Mouse (Mus musculus): ENCODE measurements around the gene Ptbp1. TPM values are rescaled to one million over a fixed set of nuclear protein-coding genes. Genes with fewer than 3 reads are reported as not detected.
A peak's percentile ranks its signal among the peaks of the same experiment; 100 is the strongest.

Gene Ptbp1
- polyA plus RNA-seq, 1 experiment from 2014 or later, result 116 TPM

DNA sequence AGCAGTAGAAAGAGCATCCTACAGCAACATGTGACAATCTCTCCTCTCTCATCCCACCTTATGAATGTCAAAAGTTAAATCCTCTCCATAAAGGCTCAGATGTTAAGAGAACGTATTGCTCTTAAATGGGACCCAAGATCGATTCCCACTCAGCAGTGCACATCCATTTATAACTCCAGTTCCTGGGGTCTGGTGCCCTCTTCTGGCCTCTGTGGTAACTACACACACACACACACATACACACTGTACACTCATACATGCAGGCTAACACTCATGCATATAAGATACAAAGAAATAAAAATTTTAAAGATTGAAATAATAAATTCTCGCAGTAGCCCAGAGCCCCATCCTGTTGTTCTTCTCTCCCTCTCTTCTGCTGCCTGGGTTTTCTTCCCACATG is 17.3 kb upstream of the Ptbp1 start:
- no peak overlapping the region for H3K4me3 ChIP-seq (replicated peaks)
- no peaks in the 10 kb centered on the region for H3K27me3 ChIP-seq
- WGBS, result 99% methylated on average over 3 of the region's 3 CpGs
- no peak overlapping the region for H3K9ac ChIP-seq (replicated peaks)
- H3K36me3 ChIP-seq, result no peaks in the 10 kb centered on the region
- H3K9me3 ChIP-seq, result no peaks in the 10 kb centered on the region
- peaks cover 14% of the 10 kb centered on the region for H3K4me1 ChIP-seq (replicated peaks)
- H3K27ac ChIP-seq, result no peak overlapping the region
- H3K4me2 ChIP-seq (replicated peaks), result no peak overlapping the region
- no peak for ATAC-seq

DNA sequence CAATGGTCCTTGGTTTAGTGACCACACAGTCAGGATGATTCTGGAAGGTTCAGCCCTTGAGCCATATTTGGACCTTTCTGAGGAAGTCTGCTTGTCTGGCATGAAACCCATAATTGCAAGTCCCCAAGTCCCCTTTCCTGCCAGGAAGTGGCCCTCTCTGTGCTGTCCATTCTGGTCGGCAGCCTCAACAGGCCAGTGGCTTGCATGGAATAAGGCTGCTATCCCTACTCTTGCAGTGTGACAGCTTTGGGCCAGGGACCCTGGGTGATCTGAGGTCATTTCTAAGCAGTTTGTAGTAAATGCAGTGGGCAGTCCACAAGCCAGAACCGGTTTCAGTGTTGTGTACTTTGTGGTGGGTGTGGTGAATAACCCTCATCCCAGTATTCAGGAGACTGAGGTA is 16.1 kb upstream of the Ptbp1 start:
- H3K27ac ChIP-seq, result no peak overlapping the region
- no peak for ATAC-seq
- no peak overlapping the region for H3K4me2 ChIP-seq (replicated peaks)
- no peaks in the 10 kb centered on the region for H3K9me3 ChIP-seq
- WGBS, result 71% methylated on average over 2 of the region's 2 CpGs
- no peaks in the 10 kb centered on the region for H3K27me3 ChIP-seq
- H3K4me3 ChIP-seq (replicated peaks), result no peak overlapping the region
- no peak overlapping the region for H3K9ac ChIP-seq (replicated peaks)
- peaks cover 19% of the 10 kb centered on the region for H3K4me1 ChIP-seq (replicated peaks)
- H3K36me3 ChIP-seq, result no peaks in the 10 kb centered on the region

DNA sequence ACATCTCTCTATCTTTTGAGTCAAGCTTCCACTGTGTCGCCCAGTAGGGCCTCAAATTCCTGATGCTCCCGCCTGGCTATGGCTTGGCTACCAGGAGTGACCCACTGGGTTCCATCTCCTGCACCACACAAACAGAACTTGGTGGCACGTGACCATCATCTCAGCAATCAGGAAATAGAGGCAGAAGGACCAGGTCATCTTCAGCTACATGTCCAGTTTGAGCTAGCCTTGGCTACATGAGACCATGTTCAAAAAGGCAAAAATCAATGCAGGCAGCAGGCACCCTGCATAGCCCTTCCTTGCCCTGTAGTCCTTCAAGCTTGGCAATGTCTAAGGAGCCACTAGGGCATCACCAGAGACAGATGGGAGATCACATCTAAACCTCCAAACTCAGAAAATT is 14.1 kb upstream of the Ptbp1 start:
- 0 out of 2 replicates have a peak, but pooled peaks have one; percentile 6 for ATAC-seq

DNA sequence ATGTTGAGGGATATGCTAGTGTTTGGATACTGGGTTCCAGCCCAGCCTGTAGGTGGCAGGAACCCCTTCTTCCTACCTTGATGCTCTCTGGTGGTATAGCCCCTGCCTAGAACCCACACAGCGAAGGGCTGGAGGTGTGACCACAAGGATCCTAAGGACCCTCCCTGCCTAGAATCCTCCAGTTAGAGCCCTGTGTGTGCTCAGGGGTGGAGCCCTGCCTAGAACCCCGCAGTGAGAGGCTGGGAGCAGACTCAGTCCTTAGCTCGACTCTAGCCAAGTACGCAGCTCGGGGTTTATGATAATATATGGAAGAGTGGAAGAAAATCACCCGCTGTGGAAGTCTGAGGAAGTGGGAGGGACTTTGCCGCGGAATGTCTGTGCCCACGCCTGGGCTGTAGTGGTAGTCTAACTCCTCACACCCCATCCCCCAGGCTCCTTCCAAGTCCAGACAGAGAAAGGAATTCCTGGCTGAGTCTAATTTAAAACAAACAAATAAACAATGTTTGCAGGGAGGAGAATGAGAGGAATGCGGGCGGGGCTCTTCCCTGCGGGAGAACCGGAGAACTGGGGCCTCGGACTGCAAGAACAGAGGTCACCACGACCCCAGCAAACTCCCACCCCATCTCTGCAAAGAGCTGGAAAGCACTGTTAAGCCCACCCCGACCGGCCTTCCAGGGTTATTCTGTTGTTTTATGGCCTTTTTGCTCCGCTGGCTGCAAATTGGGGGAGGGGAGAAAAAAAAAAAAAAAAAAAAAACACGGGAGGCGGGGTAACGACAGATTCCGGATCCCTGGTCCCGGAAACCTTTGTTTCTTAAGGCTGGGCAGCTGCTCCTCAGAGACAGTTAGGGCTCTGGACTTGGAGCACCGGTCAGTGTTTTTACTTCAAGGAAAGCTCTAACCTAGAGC is 13.3 kb upstream of the Ptbp1 start:
- peak; percentile 83 for ATAC-seq
- H3K9me3 ChIP-seq, result no peaks in the 10 kb centered on the region
- peak overlapping the region; percentile 25 for H3K4me3 ChIP-seq (replicated peaks)
- peak overlapping the region; percentile 50 for H3K9ac ChIP-seq (replicated peaks)
- H3K36me3 ChIP-seq, result no peaks in the 10 kb centered on the region
- H3K27ac ChIP-seq, result peak overlapping the region; percentile 52
- peak overlapping the region; percentile 50 for H3K4me2 ChIP-seq (replicated peaks)
- peaks cover 26% of the 10 kb centered on the region for H3K4me1 ChIP-seq (replicated peaks)
- WGBS, result 1% methylated on average over 24 of the region's 24 CpGs
- H3K27me3 ChIP-seq, result no peaks in the 10 kb centered on the region

More for the DNA sequence above, 14.1 kb upstream of the Ptbp1 start:
- no peaks in the 10 kb centered on the region for H3K36me3 ChIP-seq
- 0 out of 2 replicates have a peak overlapping the region, but pooled peaks have one; percentile 50 for H3K9ac ChIP-seq (replicated peaks)
- 93% methylated on average over 3 of the region's 3 CpGs for WGBS
- peaks cover 26% of the 10 kb centered on the region for H3K4me1 ChIP-seq (replicated peaks)
- no peak overlapping the region for H3K4me3 ChIP-seq (replicated peaks)
- no peaks in the 10 kb centered on the region for H3K27me3 ChIP-seq
- no peaks in the 10 kb centered on the region for H3K9me3 ChIP-seq
- 0 out of 2 replicates have a peak overlapping the region, but pooled peaks have one; percentile 52 for H3K27ac ChIP-seq
- H3K4me2 ChIP-seq (replicated peaks), result no peak overlapping the region

DNA sequence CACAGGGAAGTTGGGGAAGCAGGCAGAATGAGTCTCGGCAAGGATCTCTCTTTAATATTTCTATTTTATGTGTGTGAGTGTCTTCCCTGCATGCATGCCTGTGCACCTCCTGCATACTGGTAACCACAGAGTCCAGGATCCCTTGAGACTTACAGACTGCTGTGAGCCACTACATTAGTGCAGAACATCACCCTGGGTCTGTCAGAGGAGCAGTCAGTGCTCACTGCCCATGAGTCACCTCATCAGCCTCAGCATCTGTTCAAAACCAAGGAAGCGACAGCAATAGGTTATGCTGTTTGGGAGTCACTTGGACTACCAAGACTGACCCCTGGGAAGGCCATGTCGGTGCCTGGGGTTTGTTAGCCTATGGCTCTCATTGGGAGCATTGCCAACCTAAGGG is 11.9 kb upstream of the Ptbp1 start:
- Histone ChIP-seq H3K4me3 (replicated peaks) (no peak overlapping the region), H3K9ac (replicated peaks) (no peak overlapping the region), H3K9me3 (no peaks in the 10 kb centered on the region), H3K36me3 (no peaks in the 10 kb centered on the region), H3K27ac (no peak overlapping the region), H3K4me1 (replicated peaks) (peaks cover 26% of the 10 kb centered on the region), H3K27me3 (no peaks in the 10 kb centered on the region), H3K4me2 (replicated peaks) (no peak overlapping the region)
- 77% methylated on average over 3 of the region's 3 CpGs for WGBS
- ATAC-seq, result no peak

GRCm38 (mm10) chr10:79843476-79843875 is 10.8 kb upstream of the Ptbp1 start:
- peaks cover 31% of the 10 kb centered on the region for H3K4me1 ChIP-seq (replicated peaks)
- H3K9ac ChIP-seq (replicated peaks), result no peak overlapping the region
- 71% methylated on average over 6 of the region's 6 CpGs for WGBS
- no peak overlapping the region for H3K4me3 ChIP-seq (replicated peaks)
- no peak overlapping the region for H3K27ac ChIP-seq
- no peaks in the 10 kb centered on the region for H3K9me3 ChIP-seq
- no peaks in the 10 kb centered on the region for H3K27me3 ChIP-seq
- no peak for ATAC-seq
- no peak overlapping the region for H3K4me2 ChIP-seq (replicated peaks)
- no peaks in the 10 kb centered on the region for H3K36me3 ChIP-seq

DNA sequence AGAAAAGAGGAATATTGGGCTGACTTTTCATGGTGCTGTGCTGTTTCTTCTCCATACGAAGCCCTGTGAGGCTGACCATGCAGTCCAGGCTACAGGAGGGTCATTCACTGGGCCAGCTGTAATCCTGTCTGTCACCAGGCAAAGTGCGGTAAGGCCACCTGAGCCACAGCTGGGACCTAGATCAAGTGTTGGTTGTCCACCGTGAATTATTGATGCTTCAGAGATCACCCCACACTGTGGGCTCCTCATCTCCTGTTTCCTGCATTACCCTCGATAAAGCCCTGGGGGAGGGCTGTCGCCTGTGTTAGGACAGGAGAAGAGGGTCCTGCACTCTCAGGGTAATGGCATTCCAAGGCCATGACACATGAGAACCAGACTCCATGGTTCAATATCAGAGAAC is 7.7 kb upstream of the Ptbp1 start:
- peaks cover 23% of the 10 kb centered on the region for H3K4me1 ChIP-seq (replicated peaks)
- ATAC-seq, result no peak
- no peak overlapping the region for H3K9ac ChIP-seq (replicated peaks)
- no peak overlapping the region for H3K27ac ChIP-seq
- H3K4me3 ChIP-seq (replicated peaks), result no peak overlapping the region
- H3K4me2 ChIP-seq (replicated peaks), result no peak overlapping the region
- 75% methylated on average over 5 of the region's 5 CpGs for WGBS
- no peaks in the 10 kb centered on the region for H3K36me3 ChIP-seq
- no peaks in the 10 kb centered on the region for H3K9me3 ChIP-seq
- H3K27me3 ChIP-seq, result no peaks in the 10 kb centered on the region

DNA sequence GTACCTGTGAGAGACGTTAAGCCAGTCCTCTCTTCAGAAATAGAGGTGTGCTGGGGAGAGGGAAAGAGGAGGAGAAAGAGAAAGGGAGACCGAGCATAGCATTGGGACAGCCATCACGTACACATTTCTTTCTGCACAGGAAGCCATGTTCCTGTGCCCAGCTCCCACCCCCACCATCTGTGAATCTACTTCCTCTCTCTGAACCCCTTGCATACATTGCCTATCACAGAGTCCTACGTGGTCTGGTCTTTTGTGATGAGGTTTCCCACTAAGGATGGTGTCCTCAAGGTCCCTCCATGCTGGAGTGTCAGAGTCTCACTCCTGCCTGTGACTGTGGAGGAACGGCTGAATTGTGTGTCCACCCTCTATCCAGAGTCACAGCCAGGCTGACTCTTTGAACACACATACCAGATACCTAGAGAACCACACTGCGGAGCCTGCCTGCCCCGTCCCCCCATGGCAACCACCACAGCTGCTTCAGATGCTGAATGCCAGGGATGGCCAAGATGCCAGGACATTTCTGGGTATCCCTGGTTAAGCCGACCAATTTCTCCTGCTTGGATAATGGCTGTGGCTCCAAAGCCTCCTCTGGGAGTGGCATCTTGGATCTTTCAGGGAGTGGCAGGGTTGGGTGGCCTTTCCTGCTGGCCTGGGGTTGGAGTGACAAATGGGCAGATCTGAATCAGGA is 4.1 kb upstream of the Ptbp1 start:
- Histone ChIP-seq H3K27me3 (no peaks in the 10 kb centered on the region), H3K9me3 (no peaks in the 10 kb centered on the region), H3K4me1 (replicated peaks) (peaks cover 34% of the 10 kb centered on the region), H3K4me2 (replicated peaks) (no peak overlapping the region), H3K27ac (0 out of 2 replicates have a peak overlapping the region, but pooled peaks have one; percentile 14), H3K4me3 (replicated peaks) (no peak overlapping the region), H3K36me3 (no peaks in the 10 kb centered on the region), H3K9ac (replicated peaks) (0 out of 2 replicates have a peak overlapping the region, but pooled peaks have one; percentile 6)
- WGBS, result 94% methylated on average over 8 of the region's 8 CpGs
- ATAC-seq, result no peak

DNA sequence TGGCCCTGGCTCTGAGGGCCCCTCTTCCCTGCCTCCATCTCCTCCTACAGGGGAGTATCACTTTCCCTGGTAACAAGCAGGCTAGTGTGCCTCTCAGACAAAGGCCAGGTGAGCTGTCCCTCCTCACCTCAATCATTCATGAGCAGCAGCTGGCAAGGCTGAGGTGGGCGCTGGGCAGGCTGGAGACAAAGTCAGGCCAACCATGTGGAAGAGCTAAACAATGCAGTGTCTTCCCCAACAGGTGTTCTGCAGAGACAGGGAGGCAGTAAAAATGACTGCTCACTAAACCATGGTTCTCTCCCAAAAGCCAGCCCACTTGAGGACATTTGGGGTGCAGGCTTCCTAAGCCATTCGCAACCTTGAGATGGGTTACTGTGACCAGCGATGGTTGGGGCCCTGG is 2.6 kb upstream of the Ptbp1 start:
- no peak for ATAC-seq
- WGBS, result 84% methylated on average over 3 of the region's 3 CpGs
- Histone ChIP-seq H3K9ac (replicated peaks) (peak overlapping the region; percentile 82), H3K4me1 (replicated peaks) (peaks cover 48% of the 10 kb centered on the region), H3K9me3 (no peaks in the 10 kb centered on the region), H3K4me2 (replicated peaks) (peak overlapping the region; percentile 77), H3K27ac (peak overlapping the region; percentile 99), H3K36me3 (0 out of 2 replicates have a peak, but pooled peaks cover 4% of the 10 kb centered on the region), H3K4me3 (replicated peaks) (no peak overlapping the region), H3K27me3 (no peaks in the 10 kb centered on the region)

- Histone ChIP-seq H3K4me2 (replicated peaks) (peak overlapping the region; percentile 77), H3K27me3 (no peaks in the 10 kb centered on the region), H3K4me1 (replicated peaks) (peaks cover 54% of the 10 kb centered on the region), H3K27ac (peak overlapping the region; percentile 99), H3K9ac (replicated peaks) (peak overlapping the region; percentile 82), H3K36me3 (peaks cover 10% of the 10 kb centered on the region), H3K9me3 (no peaks in the 10 kb centered on the region), H3K4me3 (replicated peaks) (peak overlapping the region; percentile 48)
- 65% methylated on average over 9 of the region's 9 CpGs for WGBS
- ATAC-seq, result no peak
These were observed 2.0 kb upstream of the Ptbp1 start for GRCm38 (mm10) chr10:79852107-79852789.

DNA sequence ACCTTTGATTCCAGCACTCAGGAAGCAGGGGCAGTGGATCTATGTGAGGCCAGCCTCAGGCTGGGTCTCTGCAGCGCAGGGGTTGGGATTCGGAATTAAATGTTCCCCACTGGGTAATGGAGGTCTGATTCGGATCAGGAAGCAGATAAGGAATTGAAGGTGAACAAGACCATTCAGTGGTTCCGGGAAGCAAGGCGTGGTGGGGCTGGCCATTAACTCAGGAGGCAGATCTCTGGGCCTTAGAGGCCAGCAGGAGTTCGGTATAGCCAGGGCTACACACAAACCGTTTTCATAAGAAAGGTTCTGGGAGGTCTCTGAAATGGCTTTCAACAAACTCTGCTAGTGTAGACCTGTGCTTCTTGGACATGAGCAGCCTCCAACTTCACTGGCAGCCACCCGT is 1.4 kb upstream of the Ptbp1 start:
- Histone ChIP-seq H3K4me3 (replicated peaks) (peak overlapping the region; percentile 48), H3K36me3 (peaks cover 16% of the 10 kb centered on the region), H3K9me3 (no peaks in the 10 kb centered on the region), H3K27me3 (no peaks in the 10 kb centered on the region), H3K4me1 (replicated peaks) (peaks cover 58% of the 10 kb centered on the region), H3K9ac (replicated peaks) (peak overlapping the region; percentile 82), H3K4me2 (replicated peaks) (peak overlapping the region; percentile 77), H3K27ac (peak overlapping the region; percentile 99)
- ATAC-seq, result no peak
- WGBS, result 24% methylated on average over 8 of the region's 8 CpGs
